Mouse (Mus musculus) gastrocnemius, postnatal 14 days (tissue): ENCODE measurements around the gene H2-DMb2. TPM values are rescaled to one million over a fixed set of nuclear protein-coding genes. Genes with fewer than 3 reads are reported as not detected.
A peak's percentile ranks its signal among the peaks of the same experiment; 100 is the strongest.

Experiments used
- DNase-seq: peaks from one replicate; pipeline ENCODE4 v3.0.0; 2021; ENCODE audit warnings: mixed read lengths
- intact Hi-C: fragments of 180-260 bp; cut with DNase I; formaldehyde crosslinking; loops from one replicate; pipeline ENCODE4 v1.15.1; 2025; ENCODE audit warnings: low total_unique reads
- long read RNA-seq, 2 experiments: library from polyadenylated mRNA; stranded (forward); transcript quantifications; one replicate each; pipeline ENCODE4 v2.0.0; 2021
- total RNA-seq, 2 experiments: library from RNA; stranded (reverse); gene quantifications; 2 replicates each; pipeline ENCODE4 v1.2.3; 2021

Gene H2-DMb2
- under 1 TPM; 0.45 to 0.47 TPM for total RNA-seq
- long read RNA-seq, experiment 1 = 0 reads
- long read RNA-seq, experiment 2 = 0 reads

- intact Hi-C loops = no loop called here
- peak; percentile 63 for DNase-seq
Measured at GRCm38 (mm10) chr17:34143033-34143432, at the start of gene H2-DMb2. H2-DMb2 (plus strand) TSS chr17:34143307.

GRCm38 (mm10) chr17:34094283-34095035 lies 48.6 kb upstream of the H2-DMb2 start:
- DNase-seq = no peak
- intact Hi-C loops = no loop called here

DNA sequence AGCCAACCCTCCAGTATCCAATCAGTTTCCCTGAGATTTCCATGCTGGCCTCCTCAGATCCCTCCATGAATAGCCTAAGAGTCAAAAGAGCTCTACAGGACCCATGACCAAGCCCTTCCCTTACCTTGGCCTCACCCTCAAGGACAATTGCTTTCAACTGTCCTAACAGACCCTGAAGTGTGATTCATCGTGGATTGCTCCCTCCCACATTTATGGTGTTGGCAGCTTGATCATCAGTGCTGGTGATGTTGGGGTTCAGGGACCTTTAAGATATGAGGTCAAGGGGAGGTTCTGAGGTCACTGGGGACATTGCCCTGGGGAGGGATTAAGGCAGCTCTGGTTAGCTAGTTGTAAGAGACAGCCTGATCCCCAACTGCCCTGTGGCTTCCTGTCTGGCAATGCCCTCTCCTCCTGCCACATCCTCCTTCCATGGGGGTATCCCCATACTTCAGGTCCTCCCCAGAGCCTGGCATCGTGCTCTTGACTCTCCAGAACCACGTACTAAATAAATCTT lies 46.6 kb upstream of the H2-DMb2 start:
- DNase-seq = no peak
- intact Hi-C loops = no loop called here

DNA sequence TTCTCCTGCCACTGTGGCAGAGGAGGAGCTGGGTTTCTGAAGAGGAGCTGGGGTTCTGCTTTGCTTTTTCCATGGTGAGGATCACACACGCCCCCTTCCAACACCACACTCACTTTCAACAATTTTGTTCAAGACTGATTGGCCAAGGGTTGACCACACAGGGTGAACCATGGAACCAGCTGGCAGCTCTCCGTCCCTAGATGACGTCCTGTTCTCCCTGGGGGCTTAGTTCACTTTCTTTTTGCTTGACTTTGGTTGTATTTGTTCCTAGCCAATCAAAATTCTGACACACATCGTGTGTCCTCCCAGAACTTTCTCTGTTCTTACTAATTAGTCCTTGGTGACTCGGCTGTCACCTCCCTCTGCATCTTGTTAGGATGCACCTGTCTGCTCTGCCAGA lies 45.8 kb upstream of the H2-DMb2 start:
- intact Hi-C loops = no loop called here
- DNase-seq = no peak

DNA sequence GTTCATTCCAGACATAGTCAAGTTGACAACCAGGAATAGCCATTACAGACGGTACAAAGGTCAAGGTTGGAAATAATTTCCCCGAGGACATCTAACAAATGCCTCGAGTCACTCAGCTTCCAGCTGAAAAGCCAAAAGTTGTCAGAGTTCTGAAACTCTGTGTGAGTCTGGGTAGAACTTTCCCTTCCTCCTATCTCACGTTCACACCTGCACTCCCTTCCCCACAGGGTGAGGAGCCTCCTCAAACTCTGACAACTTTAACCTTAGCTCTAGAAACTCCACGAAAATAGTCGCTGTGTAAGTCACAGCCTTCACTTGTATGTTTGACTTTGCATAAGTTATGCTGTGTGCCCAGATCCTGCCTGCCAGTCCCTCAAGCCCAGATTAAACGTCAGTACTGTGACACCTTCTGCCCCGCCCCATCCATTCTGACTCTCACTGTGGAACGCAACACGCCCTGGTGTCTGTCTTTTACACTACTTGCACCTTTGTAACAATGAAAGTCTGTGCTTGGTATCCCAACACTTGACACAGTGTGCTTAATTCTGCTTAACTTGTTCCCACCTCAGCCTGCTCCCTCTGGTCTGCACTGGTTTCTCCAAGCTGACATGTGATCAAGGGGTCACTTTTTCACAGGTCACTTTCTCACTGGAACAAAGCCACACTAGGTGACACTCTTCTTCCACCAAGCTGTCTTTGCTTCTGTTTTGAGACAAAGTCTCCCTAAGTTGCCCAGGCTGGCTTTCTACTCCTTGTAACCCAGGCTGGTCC lies 44.2 kb upstream of the H2-DMb2 start:
- intact Hi-C loops = no loop called here
- DNase-seq = no peak

GRCm38 (mm10) chr17:34099531-34099930 lies 43.6 kb upstream of the H2-DMb2 start:
- no peak for DNase-seq
- intact Hi-C loops = no loop called here

GRCm38 (mm10) chr17:34101185-34101584 lies 41.9 kb upstream of the H2-DMb2 start:
- DNase-seq = no peak
- intact Hi-C loops = loop anchor here (5.0 kb wide), 1 partner anchor 66 kb away; no protein-coding TSS in a partner anchor

DNA sequence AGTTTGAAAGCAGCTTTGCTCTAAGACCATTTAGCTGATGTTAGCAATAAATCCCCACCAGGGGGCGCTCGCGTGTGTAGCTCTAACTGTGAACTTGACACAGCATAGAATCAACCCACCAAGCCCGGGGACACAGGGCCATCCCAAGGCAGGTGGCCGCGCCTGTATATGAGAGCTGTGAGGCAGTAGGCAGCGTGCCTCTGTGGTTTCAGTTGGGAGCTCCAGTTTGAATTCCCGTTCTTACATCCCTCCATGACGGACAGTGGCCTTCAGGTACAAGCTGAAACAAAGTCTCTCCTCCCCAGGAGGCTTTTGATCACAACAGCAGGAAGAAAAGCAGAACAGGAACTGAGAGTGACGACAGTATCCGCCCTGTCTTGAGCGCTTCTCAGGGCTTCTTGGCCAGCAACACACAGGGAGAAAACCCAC lies 41.5 kb upstream of the H2-DMb2 start:
- peak; percentile 92 for DNase-seq
- intact Hi-C loops = loop anchor here (5.0 kb wide), 1 partner anchor 66 kb away; no protein-coding TSS in a partner anchor

GRCm38 (mm10) chr17:34102831-34103230 lies 40.3 kb upstream of the H2-DMb2 start:
- intact Hi-C loops = loop anchor here (5.0 kb wide), 1 partner anchor 64 kb away; no protein-coding TSS in a partner anchor

DNA sequence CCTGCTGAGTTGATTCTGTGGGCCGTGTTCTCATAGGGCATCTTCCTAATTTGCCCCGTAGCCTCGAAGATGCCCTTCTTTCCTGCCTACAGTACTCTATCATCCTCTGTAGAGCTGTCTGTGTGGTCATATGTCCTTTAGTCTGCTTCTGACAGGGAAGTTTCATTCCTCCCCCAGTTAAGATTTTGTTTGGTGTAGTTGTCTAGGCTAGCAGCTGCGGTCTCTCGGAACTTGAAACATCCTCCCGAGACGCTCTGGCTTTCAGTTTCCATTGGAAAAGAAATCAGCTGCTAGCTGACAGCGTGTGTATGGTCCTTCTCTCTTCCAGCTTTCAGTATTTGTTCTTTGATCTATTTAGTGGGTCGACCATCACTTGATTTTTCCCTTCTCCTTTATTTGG lies 38.3 kb upstream of the H2-DMb2 start:
- no peak for DNase-seq
- intact Hi-C loops = loop anchor here (5.0 kb wide), 1 partner anchor 62 kb away; no protein-coding TSS in a partner anchor

More at GRCm38 (mm10) chr17:34102831-34103230, 40.3 kb upstream of the H2-DMb2 start:
- no peak for DNase-seq

DNA sequence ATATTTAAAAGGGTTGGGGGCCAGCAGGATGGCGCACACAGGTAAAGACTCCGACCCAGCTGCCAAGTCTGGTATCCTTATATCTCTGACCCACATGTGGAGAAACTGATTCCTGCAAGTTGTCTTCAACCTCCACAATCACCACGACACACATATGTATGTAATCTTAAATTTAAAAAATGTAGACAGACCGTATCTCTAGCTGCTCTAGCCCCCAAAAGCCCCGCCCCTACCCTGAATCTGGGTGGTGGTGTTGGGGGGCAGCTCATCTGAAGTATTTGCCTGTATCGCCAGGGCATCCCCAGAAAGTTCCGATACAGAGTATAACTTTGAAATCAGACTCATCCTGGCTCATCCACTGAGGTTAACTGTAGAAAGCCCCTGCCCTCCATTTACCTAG lies 36.6 kb upstream of the H2-DMb2 start:
- intact Hi-C loops = no loop called here
- DNase-seq = no peak

DNA sequence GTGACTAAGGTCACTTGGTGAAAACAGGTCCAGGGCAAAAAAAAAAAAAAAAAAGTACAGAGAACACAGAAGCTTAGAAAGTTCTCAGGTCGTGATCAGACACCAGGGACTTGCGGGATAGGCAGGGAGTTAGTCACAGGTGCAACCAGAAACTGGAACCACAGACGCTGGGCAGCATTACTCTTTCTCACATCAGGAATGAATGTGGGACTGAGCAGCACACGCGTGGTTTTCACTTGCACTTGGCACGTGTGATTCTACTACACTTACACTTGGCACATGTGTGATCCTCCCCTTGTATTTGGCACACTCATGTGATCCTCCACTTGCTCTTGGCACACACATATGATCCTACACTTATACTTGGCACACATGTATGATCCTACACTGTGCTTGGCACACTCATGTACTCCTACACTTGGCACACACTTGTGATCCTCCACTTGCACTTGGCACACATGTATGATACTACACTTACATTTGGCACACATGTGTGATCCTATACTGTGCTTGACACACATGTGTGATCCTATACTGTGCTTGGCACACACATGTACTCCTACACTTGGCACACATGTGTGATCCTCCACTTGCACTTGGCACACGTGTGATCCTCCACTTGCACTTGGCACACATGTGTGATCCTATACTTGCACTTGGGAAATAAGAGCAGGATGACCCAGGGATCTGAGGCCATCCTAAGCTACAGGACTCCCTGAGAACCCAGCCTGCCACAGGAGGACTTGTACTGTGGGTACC lies 35.8 kb upstream of the H2-DMb2 start:
- intact Hi-C loops = no loop called here
- no peak for DNase-seq

- intact Hi-C loops = no loop called here
- DNase-seq = no peak
Measured at GRCm38 (mm10) chr17:34108460-34108859, 34.6 kb upstream of the H2-DMb2 start.

DNA sequence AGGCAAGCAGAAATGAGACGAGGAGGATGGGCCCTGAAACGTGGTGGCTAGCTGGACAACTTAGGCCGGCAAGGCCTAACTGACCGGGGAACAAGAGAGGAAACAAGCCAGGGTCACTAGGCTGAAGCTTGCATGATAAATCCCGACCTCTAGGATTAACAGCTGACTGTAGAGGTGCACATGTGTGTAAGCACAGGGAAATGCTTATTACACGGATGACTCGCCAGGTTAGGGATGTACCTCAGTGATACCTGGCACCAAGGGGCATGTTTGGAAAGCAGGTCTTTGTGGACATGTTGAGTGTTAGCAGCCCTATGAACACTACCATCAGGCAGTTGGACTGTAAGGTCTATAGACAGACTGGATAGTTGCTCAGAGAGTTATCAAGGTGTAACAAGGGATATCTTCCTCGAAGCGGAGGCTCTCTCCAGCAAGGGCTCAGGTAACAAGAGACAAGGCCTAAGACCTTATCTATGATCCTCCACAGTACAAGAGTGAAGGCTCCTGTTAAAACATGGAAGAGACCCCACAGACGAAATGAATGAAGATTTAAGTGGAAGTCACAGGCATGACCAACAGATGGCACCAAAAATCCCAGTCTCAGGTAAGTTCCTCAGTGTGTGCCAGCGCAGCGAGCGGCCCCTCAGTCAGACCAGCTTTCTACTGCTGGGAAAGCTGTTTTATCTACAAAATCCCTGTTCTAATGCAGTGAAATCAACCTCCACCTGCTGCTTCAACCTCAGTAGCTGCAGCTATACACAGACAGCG lies 33.9 kb upstream of the H2-DMb2 start:
- intact Hi-C loops = no loop called here
- no peak for DNase-seq

GRCm38 (mm10) chr17:34109806-34110195 lies 33.3 kb upstream of the H2-DMb2 start:
- intact Hi-C loops = no loop called here
- DNase-seq = no peak

DNA sequence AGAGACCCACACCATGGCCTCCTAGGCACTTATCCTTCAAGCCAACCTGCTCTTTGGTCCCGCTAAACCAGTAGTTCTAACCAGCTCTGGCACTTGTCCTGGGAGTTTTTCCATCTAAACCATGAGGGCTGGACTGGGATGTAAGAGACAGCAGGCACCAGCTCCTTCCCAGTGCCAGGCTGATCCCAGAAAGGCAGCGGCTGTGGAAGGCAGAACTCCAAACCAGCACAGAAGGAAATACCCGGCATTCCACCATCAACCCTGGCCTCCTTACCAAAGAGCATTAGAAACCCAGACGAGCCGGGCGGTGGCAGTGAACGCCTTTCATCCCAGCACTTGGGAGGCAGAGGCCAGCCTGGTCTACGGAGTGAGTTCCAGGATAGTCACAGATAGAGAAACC lies 32.8 kb upstream of the H2-DMb2 start:
- DNase-seq = no peak
- intact Hi-C loops = no loop called here

DNA sequence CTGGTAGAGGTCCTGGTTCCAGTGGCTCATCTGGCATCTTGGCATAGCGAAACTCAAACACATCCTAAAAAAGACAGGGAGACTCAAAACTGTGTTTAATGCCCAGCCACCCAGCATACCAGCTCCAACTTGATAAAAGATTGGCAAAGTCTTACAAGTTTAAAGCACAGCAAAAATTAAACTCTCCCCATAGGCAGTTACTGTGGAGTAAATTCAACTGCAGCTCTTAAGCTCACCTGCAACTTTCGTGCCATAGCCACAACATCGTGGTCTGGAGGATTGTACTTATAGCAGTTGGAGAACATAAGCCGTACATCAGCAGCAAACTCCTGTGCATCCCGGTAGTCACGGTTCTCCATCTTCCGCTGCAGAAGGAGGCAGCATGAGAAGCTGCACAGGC lies 29.0 kb upstream of the H2-DMb2 start:
- no peak for DNase-seq
- intact Hi-C loops = no loop called here

- no peak for DNase-seq
- intact Hi-C loops = no loop called here
Measured at GRCm38 (mm10) chr17:34116736-34117370, 26.3 kb upstream of the H2-DMb2 start.
